12 mouse cellular contexts compared by ENCODE assay signal in the genomic region with DNA sequence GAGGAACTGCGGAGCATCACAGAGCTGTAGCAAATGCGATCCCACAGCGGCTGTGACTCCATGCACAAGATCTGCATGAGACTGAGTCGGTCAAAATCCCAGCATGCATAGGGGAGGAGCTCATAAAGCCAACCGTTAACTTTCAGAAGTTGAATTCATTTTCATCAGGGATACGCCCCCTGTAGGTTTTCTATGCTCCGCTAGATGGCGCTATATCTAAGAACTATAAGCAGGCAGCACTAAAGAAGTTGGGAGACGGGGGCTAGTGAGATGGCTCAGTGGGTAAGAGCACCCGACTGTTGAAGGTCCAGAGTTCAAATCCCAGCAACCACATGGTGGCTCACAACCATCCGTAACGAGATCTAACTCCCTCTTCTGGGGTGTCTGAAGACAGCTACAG. TPM values are rescaled to one million over a fixed set of nuclear protein-coding genes. Genes with fewer than 3 reads are reported as not detected.
DNase-seq lines count a peak whose midpoint lies in the region; ATAC-seq and TF ChIP-seq lines count a peak whose summit lies in the region.
"Had no signal": no experiment of that assay in that cellular context is flagged by ENCODE, and none has a peak within 500 bp of the region (broad histone marks: within the 10 kb centered on the region; RNA-seq: fewer than 3 reads in every experiment).

No protein-coding gene starts in this region.

- DNase-seq in kidney, adult 2 months = peak; percentile 16
- no peak for DNase-seq in kidney, postnatal 10 days
- DNase-seq in CD4-positive helper T cell, adult 2 months (ENCODE audit: low read depth, low spot score) = peak; percentile 25
- peak; percentile 27 for DNase-seq in NIH3T3 (ENCODE audit: low read depth)
- peak; percentile 71 for DNase-seq in lung, postnatal 36 days
- no peak for DNase-seq in limb, embryonic 10.5 days (ENCODE audit: low spot score)
- no peak for DNase-seq in kidney, adult 8-10 months
- DNase-seq: cerebellum, adult 8-10 months; heart, postnatal 36 days had no signal

- H3K4me2 ChIP-seq in midbrain, embryonic 13.5 days (replicated peaks) = no peak overlapping the region

- 72% methylated on average over 12 of the region's 12 CpGs for WGBS in kidney, adult 2 months
- 69% methylated on average over 12 of the region's 12 CpGs for WGBS in limb, embryonic 10.5 days
- 73% methylated on average over 12 of the region's 12 CpGs for WGBS in midbrain, embryonic 13.5 days

- no peak overlapping the region for H3K27ac ChIP-seq in kidney, adult 2 months (ENCODE audit: insufficient read depth, low read depth, low read length)
- H3K27ac ChIP-seq in limb, embryonic 10.5 days = no peak overlapping the region
- no peak overlapping the region for H3K27ac ChIP-seq in midbrain, embryonic 13.5 days

- H3K27me3 ChIP-seq in kidney, adult 2 months (replicated peaks; ENCODE audit: control insufficient read depth, insufficient read depth, low read length) = no peaks in the 10 kb centered on the region
- H3K27me3 ChIP-seq in limb, embryonic 10.5 days (ENCODE audit: low read depth, poor library complexity, severe bottlenecking) = no peaks in the 10 kb centered on the region
- H3K27me3 ChIP-seq in midbrain, embryonic 13.5 days = no peaks in the 10 kb centered on the region

- H3K9me3 ChIP-seq in limb, embryonic 10.5 days (replicated peaks) = no peaks in the 10 kb centered on the region
- H3K9me3 ChIP-seq in midbrain, embryonic 13.5 days = no peaks in the 10 kb centered on the region

- ATAC-seq in midbrain, embryonic 13.5 days = no peak
- ATAC-seq: activated CD4-positive, CD25-positive, alpha-beta regulatory T cell, adult 4 months; forebrain, embryonic 14.5 days had no signal

- H3K36me3 ChIP-seq in kidney, adult 2 months (ENCODE audit: control insufficient read depth, insufficient read depth, low read length) = no peaks in the 10 kb centered on the region
- H3K36me3 ChIP-seq in limb, embryonic 10.5 days = no peaks in the 10 kb centered on the region
- H3K36me3 ChIP-seq in midbrain, embryonic 13.5 days = no peaks in the 10 kb centered on the region

- no peak for TF ChIP-seq CTCF in kidney, adult 2 months (conservative IDR thresholded peaks at IDR 0.05; ENCODE audit: insufficient read depth, insufficient read length, low read depth, low read length)

- H3K4me1 ChIP-seq in kidney, adult 2 months (ENCODE audit: control insufficient read depth, insufficient read depth, low read length) = no peaks in the 10 kb centered on the region
- H3K4me1 ChIP-seq in limb, embryonic 10.5 days = no peaks in the 10 kb centered on the region
- no peaks in the 10 kb centered on the region for H3K4me1 ChIP-seq in midbrain, embryonic 13.5 days (replicated peaks)

- H3K4me3 ChIP-seq in kidney, adult 2 months (ENCODE audit: insufficient read depth, low read depth, low read length) = no peak overlapping the region
- H3K4me3 ChIP-seq in limb, embryonic 10.5 days = no peak overlapping the region
- H3K4me3 ChIP-seq in midbrain, embryonic 13.5 days (replicated peaks) = no peak overlapping the region

- TF ChIP-seq POLR2A in kidney, adult 2 months (IDR thresholded peaks at IDR 0.05; ENCODE audit: low read depth, low read length) = no peak

- H3K9ac ChIP-seq in midbrain, embryonic 13.5 days (replicated peaks) = no peak overlapping the region

RNA-seq across cellular contexts. Expression of a gene that starts 16.3 kb away (rescaled TPM):
- 2.3 and 2.7 TPM in 2 replicates for polyA plus RNA-seq in kidney, adult 2 months (2012; rRNA removed)
- polyA plus RNA-seq in limb, embryonic 10.5 days (2016; fragmentation: Nextera tagmentation; extraction: Ambion mirVana) = 0.03 and 0.11 TPM in 2 replicates
- polyA plus RNA-seq in midbrain, embryonic 13.5 days (2015; fragmentation: Nextera tagmentation; extraction: Ambion mirVana) = 0.70 and 0.94 TPM in 2 replicates

Comparison
In these comparisons a context has a peak if more than half of its experiments do, and no peak if none do; other contexts are left out.
1. DNase-seq: peak in kidney, adult 2 months (single experiment), CD4-positive helper T cell, adult 2 months (single experiment), NIH3T3 (single experiment) and lung, postnatal 36 days (single experiment); none in kidney, postnatal 10 days (single experiment), limb, embryonic 10.5 days (single experiment) and kidney, adult 8-10 months (0 of 2).